Mouse (Mus musculus): ENCODE measurements at regions not wholly inside any gene's neighbourhood (a gene's known extent, or its start where the extent isn't known, plus 50 kb on each side); places are given as distances from the start of the nearest gene placed in this dataset.

DNA sequence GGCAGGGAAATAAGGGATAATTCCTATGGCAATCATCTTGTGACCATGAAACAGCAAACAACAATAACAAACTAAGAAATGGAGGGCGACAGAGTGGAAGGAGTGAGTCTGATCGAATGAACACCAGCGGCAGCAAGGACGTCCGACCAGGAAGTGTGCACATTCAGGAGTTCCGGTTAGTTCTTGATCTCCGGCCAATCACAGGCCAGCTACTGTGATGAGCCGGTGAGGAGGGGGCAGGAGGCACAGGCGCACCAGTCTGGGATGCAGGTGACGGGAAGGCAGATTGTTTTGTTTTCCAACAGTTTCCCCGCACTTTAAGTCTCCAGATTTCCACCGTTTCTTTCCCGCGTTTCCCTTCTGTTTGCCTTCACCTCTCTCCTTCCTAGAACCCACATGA lies 50.3 kb upstream of the Hunk start:
- Histone ChIP-seq H3K27ac (ENCODE audit: low read depth) (no peak overlapping the region), H3K36me3 (replicated peaks; ENCODE audit: insufficient read depth, low read length) (no peaks in the 10 kb centered on the region), H3K4me1 (ENCODE audit: insufficient read depth) (no peaks in the 10 kb centered on the region), H3K4me2 (ENCODE audit: low read depth, low read length) (no peak overlapping the region), H3K9me3 (ENCODE audit: low read length) (no peaks in the 10 kb centered on the region), H3K9ac (replicated peaks) (no peak overlapping the region), H3K27me3 (ENCODE audit: insufficient read depth, low read length) (0 out of 2 replicates have a peak, but pooled peaks cover 2% of the 10 kb centered on the region), H3K4me3 (ENCODE audit: low read depth, low read length) (no peak overlapping the region)
- no peak for ATAC-seq
- WGBS (ENCODE audit: insufficient replicate concordance): 57% methylated on average over 14 of the region's 14 CpGs
- TF ChIP-seq EP300 (IDR thresholded peaks at IDR 0.05; ENCODE audit: low read depth): no peak
- no peak for TF ChIP-seq CTCF (IDR thresholded peaks at IDR 0.05; ENCODE audit: low read depth)
- no peak for DNase-seq

DNA sequence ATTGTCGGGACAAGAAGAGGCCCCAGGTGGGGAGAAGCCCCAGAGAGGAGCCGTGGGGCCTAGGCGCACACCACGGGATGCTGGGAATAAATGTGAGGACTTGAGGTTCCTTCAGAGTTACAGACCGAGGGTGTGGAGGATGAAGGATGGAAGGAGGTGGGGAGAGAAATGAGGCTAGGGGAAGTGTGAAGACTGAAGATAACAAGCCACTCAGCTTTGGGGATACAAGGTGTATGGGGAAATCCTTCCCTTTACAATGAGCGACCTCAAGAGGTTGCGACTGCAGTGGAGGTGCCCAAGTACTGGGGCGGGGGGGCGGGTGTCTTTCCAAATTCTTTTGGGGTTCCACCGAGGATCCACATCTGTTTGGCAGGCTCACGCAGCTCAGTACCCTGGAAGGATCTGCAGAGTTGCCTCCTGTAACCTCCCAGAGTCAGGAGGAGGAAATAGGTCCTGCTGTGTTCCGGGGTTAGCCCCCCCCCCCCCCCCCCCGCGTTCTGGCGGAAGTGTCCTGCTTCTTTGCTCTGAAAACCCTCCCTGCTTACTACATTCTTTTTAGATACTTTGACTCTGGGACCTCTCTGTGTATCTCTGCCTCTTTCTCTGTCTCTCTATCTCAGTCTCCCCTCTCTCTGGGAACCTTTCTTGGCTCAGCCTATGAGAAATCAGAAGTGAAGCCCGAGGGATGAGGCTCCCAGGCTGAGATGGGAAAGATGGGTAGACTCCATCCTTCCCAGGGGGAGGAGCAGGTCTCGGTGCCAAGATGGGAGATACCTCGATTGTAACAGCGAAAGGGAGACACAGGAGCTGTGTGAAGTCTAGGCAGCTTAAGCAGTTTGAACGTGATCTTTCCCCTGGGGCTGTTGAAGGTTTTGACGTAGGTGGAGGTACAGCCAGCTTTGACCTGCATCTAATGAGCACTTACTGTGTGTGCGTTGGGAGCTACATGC lies 49.8 kb upstream of the Scaf4 start:
- Histone ChIP-seq H3K27me3 (ENCODE audit: insufficient read depth, low read length) (0 out of 2 replicates have a peak, but pooled peaks cover 2% of the 10 kb centered on the region), H3K9me3 (ENCODE audit: low read length) (no peaks in the 10 kb centered on the region), H3K4me1 (ENCODE audit: insufficient read depth) (no peaks in the 10 kb centered on the region), H3K36me3 (replicated peaks; ENCODE audit: insufficient read depth, low read length) (no peaks in the 10 kb centered on the region), H3K4me2 (ENCODE audit: low read depth, low read length) (peak overlapping the region; percentile 36), H3K4me3 (ENCODE audit: low read depth, low read length) (no peak overlapping the region), H3K9ac (replicated peaks) (no peak overlapping the region), H3K27ac (ENCODE audit: low read depth) (no peak overlapping the region)
- TF ChIP-seq EP300 (IDR thresholded peaks at IDR 0.05; ENCODE audit: low read depth): no peak
- no peak for TF ChIP-seq CTCF (IDR thresholded peaks at IDR 0.05; ENCODE audit: low read depth)
- DNase-seq (no peak), ATAC-seq (no peak)
- 41% methylated on average over 18 of the region's 22 CpGs for WGBS (ENCODE audit: insufficient replicate concordance)
